Mouse (Mus musculus) retina, postnatal 7 days (tissue): ENCODE results near the gene Rock2.
"Not testable (repeated sequence)": the region's sequence is repeated elsewhere in the genome, so short reads cannot be mapped to it uniquely, and the experiment has no call there.

ENCODE experiments used
- DNase-seq: peaks from one replicate; pipeline ENCODE4 v3.0.0-alpha.2; 2012; ENCODE audit warnings: low read depth, low spot score

Rock2 gene

DNA sequence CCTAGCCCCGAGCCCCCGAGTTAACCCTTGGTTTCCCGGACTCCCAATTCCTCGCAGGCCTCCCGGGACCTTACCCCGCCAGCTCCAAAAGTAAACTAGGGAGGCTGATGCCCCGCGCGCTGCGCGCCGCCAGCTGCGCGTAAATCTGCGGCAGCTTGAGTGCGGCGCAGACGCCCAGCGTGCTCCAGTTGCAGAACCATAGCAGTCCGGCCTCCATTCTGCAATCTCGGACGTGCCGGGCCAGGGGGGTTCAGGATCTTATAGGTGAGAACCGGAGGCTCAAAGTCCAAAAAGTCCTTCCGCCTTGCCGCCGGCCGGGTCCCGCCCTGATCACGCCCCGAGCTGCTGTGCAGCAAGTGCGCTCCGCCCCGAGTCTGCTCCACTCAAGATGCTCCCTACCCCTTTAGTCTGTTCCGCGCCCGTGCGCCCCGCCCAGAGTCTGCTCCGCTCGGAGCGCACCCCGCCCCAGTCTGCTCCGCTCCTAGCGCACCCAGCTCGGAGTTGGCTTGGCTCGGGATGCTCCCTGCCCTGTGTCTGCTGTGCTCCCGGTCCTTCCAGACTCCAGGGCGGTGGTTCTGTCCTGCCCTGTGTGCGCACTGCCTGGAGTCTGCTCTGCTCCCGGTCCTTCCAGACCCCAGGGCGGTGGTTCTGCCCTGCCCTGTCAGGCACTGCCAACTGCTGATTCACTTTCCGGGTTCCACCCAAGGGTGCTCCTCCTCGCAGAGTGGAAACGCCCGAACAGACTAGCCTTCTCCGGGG lies 105.2 kb downstream of the Rock2 start, which contains the start of gene Pqlc3:
Gene Pqlc3 (minus strand): TSS at position 670 of the 759 bp plus-strand sequence.
- no peak for DNase-seq

- no peak for DNase-seq
Measured at GRCm38 (mm10) chr12:17000628-17001027, 105.9 kb downstream of the Rock2 start.

GRCm38 (mm10) chr12:17001211-17001610 lies 106.5 kb downstream of the Rock2 start:
- DNase-seq: no peak

- no peak for DNase-seq
Measured at GRCm38 (mm10) chr12:17009466-17009865, 114.8 kb downstream of the Rock2 start.

DNA sequence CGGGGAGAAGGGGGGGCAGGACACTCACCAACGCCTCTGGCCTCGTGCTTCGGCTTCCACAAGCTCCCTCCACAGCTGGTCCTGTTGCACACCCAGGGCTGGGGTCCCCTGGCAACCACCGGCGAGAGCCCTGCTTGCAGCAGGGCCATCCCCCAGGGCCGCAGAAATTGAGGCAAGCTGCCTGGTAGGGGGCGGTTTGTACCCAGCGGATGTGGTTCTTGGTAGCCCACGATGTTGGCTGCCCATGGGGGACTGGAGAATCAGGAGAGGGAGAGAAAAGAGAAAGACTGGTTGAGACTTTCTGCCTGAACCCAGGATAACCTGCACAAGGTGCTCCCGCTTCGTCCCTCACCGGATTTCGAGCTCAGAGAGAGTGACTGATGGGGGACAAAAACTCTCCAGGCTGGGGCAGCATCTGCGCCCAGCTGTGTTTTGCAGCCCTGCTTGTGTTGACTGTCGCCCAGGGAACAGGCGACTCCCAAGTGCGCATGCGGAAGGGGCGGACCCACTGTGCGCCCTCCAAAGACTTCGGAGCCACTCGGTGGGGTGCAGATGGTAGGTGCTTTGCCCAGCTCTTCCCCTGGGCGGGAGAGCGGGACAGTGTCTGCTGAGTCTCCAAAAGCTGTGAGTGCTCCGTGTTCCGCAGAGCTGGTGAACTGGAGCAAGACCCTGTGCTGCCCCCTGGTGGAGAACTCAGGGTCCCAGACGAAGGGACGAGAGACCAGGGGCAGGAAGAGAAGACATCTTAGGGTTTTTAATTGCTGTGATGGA lies 116.6 kb downstream of the Rock2 start, which contains the start of gene 2410004P03Rik:
Gene 2410004P03Rik (minus strand): TSS at position 628 of the 771 bp plus-strand sequence.
- DNase-seq: peak; percentile 65

- DNase-seq: no peak
Measured at GRCm38 (mm10) chr12:17012067-17012899, 117.6 kb downstream of the Rock2 start.

DNA sequence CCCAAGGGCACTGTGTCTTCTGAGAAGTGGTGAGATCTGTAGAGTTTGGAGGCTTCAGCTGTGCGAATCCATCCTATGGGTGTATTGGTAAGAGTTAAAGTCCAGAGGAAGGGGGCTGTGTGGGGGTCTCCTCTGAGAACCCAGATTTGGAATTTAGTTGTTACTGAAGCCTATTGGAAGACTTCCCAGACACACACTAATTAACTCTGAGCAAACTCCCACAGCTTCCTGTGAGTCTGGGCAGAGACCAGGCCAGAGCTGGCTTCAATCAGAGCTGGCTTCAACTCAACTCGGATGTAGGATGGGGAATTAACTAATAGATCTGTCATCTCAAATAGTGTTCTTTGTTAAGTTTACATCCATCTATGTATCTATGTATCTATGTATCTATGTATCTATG lies 121.0 kb downstream of the Rock2 start:
- no peak for DNase-seq

DNA sequence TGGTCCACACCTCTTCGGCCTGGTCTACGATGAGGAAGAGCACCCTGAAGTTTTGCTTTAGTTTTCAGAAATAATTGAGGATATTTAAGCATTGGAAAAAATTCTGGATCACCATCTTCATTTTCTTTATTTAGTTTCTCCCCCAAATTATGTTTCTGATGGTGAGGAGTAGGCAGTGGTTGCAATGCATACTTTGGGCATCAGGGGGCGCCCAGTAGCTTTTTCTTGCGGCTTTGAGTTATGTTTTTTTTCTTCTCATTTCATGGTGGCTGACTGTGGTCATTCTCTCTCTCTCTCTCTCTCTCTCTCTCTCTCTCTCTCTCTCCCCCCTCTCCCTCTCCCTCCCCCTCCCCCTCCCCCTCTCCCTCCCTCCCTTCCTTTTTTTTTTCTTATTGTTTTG lies 123.8 kb downstream of the Rock2 start:
- no peak for DNase-seq

- DNase-seq: not testable (repeated sequence)
Measured at GRCm38 (mm10) chr12:17021125-17021524, 126.4 kb downstream of the Rock2 start.

DNA sequence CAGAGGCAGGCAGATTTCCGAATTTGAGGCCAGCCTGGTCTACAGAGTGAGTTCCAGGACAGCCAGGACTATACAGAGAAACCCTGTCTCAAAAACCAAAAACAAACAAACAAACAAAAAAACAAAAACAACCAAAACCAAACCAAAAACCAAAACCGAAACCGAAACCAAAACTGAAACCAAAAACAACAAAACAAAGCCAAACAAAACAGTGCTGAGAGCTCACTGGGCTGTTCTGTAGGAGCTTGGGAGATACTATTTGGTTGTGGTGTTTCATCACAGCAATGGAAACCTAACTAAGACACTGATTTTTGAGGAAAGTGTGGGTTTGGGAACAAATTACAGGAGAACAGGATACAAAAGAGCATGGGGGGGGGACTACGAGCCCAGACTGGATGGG lies 127.5 kb downstream of the Rock2 start:
- DNase-seq: no peak

DNA sequence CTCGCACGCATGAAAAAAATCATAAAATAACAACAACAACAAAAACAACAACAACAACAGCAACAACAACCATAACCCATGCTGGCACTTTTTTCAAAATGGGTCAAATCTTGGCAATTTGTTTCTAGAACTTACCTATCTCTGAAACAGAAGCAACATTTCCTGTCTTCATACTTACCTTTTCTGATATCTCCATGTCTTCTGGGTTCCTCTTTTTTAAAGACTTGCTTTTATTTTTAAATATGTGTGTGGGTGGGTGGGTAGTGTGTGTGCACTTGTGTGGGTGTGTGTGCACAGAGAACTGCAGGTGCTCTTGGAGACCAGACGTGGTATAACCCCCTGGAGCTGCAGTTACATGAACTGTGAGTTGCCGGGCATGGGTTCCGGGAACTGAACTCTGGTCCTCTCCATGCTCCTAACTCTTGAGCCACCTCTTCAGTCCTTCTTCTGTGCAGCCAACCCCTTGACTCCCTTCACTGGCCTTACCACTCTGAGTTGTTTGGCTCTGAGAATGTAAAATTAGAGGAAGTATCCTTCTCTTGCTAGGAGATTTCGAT lies 129.9 kb downstream of the Rock2 start:
- DNase-seq: no peak

GRCm38 (mm10) chr12:17032694-17033463 lies 138.2 kb downstream of the Rock2 start:
- peak; percentile 73 for DNase-seq

DNA sequence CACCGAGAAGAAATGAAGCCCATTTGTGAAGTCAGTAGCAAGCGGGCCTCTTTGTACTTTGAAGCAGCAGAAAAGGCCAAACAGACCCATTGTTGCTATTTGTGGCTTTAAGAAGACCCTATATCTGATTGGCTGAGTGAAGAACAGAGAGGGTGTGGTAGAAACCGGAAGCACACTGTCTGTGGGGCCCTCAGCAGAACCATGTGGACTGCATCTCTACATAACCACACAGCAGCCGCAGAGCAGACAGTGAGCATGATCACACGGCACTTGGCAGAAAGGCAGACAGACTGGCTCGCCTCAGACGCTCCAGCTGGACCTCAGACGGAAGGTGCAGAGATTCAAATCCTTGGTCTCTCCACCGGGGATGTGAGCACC lies 138.8 kb downstream of the Rock2 start:
- DNase-seq: no peak

DNA sequence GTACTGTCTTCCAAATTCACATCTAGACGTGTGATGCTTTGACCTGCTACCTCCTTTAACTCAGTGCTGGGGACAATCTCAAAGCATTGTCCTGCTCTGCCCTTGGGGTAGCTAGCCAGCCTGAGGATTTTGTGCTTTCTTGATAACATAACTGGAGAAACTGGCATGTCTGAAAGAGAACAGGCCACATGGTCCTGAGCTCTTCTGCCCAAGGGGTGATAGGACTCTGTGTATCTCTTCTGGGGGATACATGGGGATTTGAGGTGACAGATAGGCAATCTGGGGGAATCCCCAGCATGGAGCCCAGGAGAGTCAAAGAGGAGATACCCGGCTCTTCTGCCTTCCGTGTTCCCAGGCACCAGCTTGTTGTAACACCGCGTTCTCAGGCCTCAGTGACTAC lies 140.0 kb downstream of the Rock2 start:
- no peak for DNase-seq

- no peak for DNase-seq
Measured at GRCm38 (mm10) chr12:17035128-17035527, 140.4 kb downstream of the Rock2 start.

DNA sequence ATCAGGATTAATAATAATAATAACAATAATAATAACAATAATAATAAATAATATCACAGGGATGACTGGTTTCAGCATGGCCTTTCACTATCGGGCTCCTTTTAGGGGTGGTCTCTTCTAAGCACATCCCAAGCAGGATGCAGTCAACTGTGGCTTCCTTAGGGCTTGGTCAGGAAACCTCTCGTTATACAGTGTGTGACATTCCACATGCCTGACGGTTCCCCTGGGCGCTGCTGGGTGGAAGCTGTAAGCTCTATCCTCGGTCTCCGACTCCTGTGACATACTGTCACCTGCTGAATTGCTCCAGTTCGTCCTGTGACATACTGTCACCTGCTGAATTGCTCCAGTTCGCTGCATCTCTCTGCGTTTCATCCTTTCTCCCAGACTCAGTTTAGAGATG lies 141.8 kb downstream of the Rock2 start:
- no peak for DNase-seq

DNA sequence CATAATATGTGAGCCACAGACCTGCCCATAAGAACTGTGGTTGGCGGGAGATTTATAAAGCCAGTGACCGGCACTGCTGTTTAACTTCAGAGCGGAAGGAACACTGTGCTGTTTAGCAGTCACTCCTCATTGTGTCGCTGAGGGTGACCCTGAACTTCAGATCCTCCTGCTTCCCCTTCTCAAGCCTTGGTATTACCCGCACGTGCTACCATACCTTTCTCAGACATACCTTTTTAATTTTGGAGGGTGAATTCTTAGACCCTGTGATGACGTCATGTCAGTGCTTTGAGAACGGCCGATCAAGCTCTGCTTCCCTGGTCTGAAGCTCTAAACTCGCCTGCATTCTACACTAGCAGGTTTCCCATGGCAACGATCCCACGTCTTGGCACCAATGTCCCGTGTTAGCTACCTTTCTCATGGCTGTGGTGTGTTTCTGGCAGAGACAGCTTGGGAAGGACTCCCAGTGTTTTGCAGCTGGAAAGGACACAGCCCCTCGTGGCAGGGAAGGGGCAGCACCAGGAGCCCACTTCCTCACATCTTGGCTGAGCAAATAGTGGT lies 142.4 kb downstream of the Rock2 start:
- no peak for DNase-seq
